Mouse (Mus musculus) frontal cortex, adult (tissue): Measurements from ENCODE around the gene Ak4.

Experiments used
- ATAC-seq: cut with Nextera tagmentation; 2 replicates; pipeline ENCODE4 v1.9.2; 2017; ENCODE audit warnings: mild to moderate bottlenecking, moderate library complexity, mixed read lengths; ENCODE audit not compliant: low TSS enrichment

Gene Ak4

GRCm38 (mm10) chr4:101459358-101459757, 40.3 kb downstream of the Ak4 start:
- peak; percentile 75 for ATAC-seq

- no peak for ATAC-seq
Observed at GRCm38 (mm10) chr4:101460114-101460513, 41.0 kb downstream of the Ak4 start.

GRCm38 (mm10) chr4:101462065-101462464, 43.0 kb downstream of the Ak4 start:
- ATAC-seq, result no peak

GRCm38 (mm10) chr4:101466264-101466663, 47.2 kb downstream of the Ak4 start:
- no peak for ATAC-seq

GRCm38 (mm10) chr4:101469242-101469641, 50.2 kb downstream of the Ak4 start:
- no peak for ATAC-seq

GRCm38 (mm10) chr4:101470543-101470942, 51.5 kb downstream of the Ak4 start:
- ATAC-seq, result 0 out of 2 replicates have a peak, but pooled peaks have one; percentile 11

- peak; percentile 91 for ATAC-seq
Observed at GRCm38 (mm10) chr4:101472767-101473166, 53.7 kb downstream of the Ak4 start.

GRCm38 (mm10) chr4:101490320-101490917, 71.3 kb downstream of the Ak4 start:
- ATAC-seq, result peak; percentile 41; the same call in 1 of the 2 replicates

- ATAC-seq, result no peak
Observed at GRCm38 (mm10) chr4:101491704-101492103, 72.6 kb downstream of the Ak4 start.

- no peak for ATAC-seq
Observed at GRCm38 (mm10) chr4:101493611-101494197, 74.6 kb downstream of the Ak4 start.

GRCm38 (mm10) chr4:101496188-101496533, 77.1 kb downstream of the Ak4 start:
- ATAC-seq, result peak; percentile 15; the same call in 1 of the 2 replicates

- peak; percentile 77 for ATAC-seq
Observed at GRCm38 (mm10) chr4:101496534-101497237, 77.6 kb downstream of the Ak4 start, which contains the start of gene Dnajc6. TSS of gene Dnajc6 (plus strand) at chr4:101496648.

- ATAC-seq, result 0 out of 2 replicates have a peak, but pooled peaks have one; percentile 34
Observed at GRCm38 (mm10) chr4:101497336-101497735, 78.3 kb downstream of the Ak4 start.

- ATAC-seq, result no peak
Observed at GRCm38 (mm10) chr4:101504470-101505007, 85.5 kb downstream of the Ak4 start.

GRCm38 (mm10) chr4:101505966-101506365, 86.9 kb downstream of the Ak4 start:
- ATAC-seq, result no peak

- no peak for ATAC-seq
Observed at GRCm38 (mm10) chr4:101506372-101506771, 87.3 kb downstream of the Ak4 start.

GRCm38 (mm10) chr4:101507571-101508422, 88.7 kb downstream of the Ak4 start:
- peak; percentile 88 for ATAC-seq

GRCm38 (mm10) chr4:101508431-101508830, 89.4 kb downstream of the Ak4 start:
- no peak for ATAC-seq

GRCm38 (mm10) chr4:101508851-101509577, 89.9 kb downstream of the Ak4 start:
- peak; percentile 46 for ATAC-seq

- ATAC-seq, result no peak
Observed at GRCm38 (mm10) chr4:101510111-101510903, 91.2 kb downstream of the Ak4 start.
